Mouse (Mus musculus) midbrain, embryonic 12.5 days (tissue): ENCODE data around the gene Lhpp. TPM values are rescaled to one million over a fixed set of nuclear protein-coding genes. Genes with fewer than 3 reads are reported as not detected.
A peak's percentile ranks its signal among the peaks of the same experiment; 100 is the strongest.

Experiments
- ATAC-seq: fragments of 200-750 bp; cut with Nextera tagmentation; 2 replicates; pipeline ENCODE4 v1.8.0; 2017; ENCODE audit warnings: low read depth, moderate TSS enrichment, moderate library complexity; ENCODE audit not compliant: low FRiP score
- H3K27ac ChIP-seq: fragments of 300-500 bp; sonication (generic); replicated peaks from 2 replicates; pipeline ENCODE4 v1.5.1; 2016; ENCODE audit warnings: mild to moderate bottlenecking
- H3K27me3 ChIP-seq: fragments of 300-500 bp; sonication (generic); 2 replicates; pipeline ENCODE4 v1.6.1; 2016; ENCODE audit warnings: mild to moderate bottlenecking
- H3K36me3 ChIP-seq: fragments of 300-500 bp; sonication (generic); 2 replicates; pipeline ENCODE4 v1.6.1; 2016
- H3K4me1 ChIP-seq: fragments of 300-500 bp; sonication (generic); 2 replicates; pipeline ENCODE4 v1.6.1; 2016
- H3K4me2 ChIP-seq: fragments of 300-500 bp; sonication (generic); replicated peaks from 2 replicates; pipeline ENCODE4 v1.6.1; 2016; ENCODE audit warnings: mild to moderate bottlenecking, moderate library complexity
- H3K4me3 ChIP-seq: fragments of 300-500 bp; sonication (generic); 2 replicates; pipeline ENCODE4 v1.5.1; 2016; ENCODE audit warnings: mild to moderate bottlenecking
- H3K9ac ChIP-seq: fragments of 300-500 bp; sonication (generic); replicated peaks from 2 replicates; pipeline ENCODE4 v1.6.1; 2016; ENCODE audit warnings: mild to moderate bottlenecking, moderate library complexity
- H3K9me3 ChIP-seq: fragments of 300-500 bp; sonication (generic); 2 replicates; pipeline ENCODE4 v1.6.1; 2016; ENCODE audit warnings: mild to moderate bottlenecking
- WGBS: fragments of 180-500 bp; shearing (Covaris S2); methylation state at CpG from one replicate; pipeline ENCODE4 v1.1.7; 2016; 5-methylcytosine and 5-hydroxymethylcytosine counted together
- polyA plus RNA-seq: library from polyadenylated mRNA; unstranded; fragments of >200 nt; fragmentation: Nextera tagmentation; extraction: Ambion mirVana; gene quantifications from 2 replicates; pipeline ENCODE4 v1.2.1, GENCODE M21; 2016

The Lhpp gene
- polyA plus RNA-seq, 1 experiment from 2014 or later = 17.5 TPM

DNA sequence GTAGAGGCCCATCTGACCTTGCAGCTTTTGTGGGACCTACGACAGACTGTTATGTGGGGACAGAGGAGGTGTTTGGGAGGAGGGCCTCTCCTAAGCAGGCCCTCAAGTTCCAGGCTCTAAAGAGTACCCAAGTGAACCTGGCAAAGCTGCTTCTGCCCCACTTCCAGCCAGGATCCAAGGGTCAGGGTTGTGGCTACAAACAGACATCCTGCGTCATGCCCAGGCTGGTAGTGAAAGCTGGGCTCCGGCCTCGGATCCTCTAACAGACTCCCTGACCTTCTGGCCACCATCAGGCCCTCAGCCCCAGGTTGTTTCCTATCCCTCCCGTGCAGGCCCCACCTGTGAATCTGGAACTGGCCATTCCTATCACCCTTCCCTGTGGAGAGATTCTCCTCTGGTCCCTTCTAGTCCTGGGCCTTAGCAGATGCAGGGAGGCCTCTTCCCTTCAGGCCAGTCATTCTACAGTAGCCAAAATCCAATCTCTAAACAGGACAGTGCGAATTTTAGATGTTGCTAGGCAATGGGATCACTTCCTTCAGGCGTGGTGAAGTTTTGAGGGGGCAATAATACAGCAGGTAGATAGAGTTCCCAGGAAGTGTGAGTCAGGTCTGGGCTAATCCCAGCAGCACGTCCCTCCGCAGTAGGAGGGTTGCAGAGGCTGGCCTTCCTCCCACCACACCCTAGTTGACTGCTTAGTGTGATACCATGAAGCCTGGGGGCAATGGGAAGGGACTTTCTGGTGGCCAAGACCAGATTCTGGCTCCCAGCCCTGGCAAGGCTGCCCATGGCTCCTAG lies 93.3 kb downstream of the Lhpp start:
- no peaks in the 10 kb centered on the region for H3K36me3 ChIP-seq
- no peaks in the 10 kb centered on the region for H3K9me3 ChIP-seq
- no peaks in the 10 kb centered on the region for H3K4me1 ChIP-seq
- ATAC-seq = no peak
- no peak overlapping the region for H3K27ac ChIP-seq
- no peaks in the 10 kb centered on the region for H3K27me3 ChIP-seq
- H3K9ac ChIP-seq = no peak overlapping the region
- no peak overlapping the region for H3K4me3 ChIP-seq
- no peak overlapping the region for H3K4me2 ChIP-seq
- WGBS = 86% methylated on average over 9 of the region's 9 CpGs

DNA sequence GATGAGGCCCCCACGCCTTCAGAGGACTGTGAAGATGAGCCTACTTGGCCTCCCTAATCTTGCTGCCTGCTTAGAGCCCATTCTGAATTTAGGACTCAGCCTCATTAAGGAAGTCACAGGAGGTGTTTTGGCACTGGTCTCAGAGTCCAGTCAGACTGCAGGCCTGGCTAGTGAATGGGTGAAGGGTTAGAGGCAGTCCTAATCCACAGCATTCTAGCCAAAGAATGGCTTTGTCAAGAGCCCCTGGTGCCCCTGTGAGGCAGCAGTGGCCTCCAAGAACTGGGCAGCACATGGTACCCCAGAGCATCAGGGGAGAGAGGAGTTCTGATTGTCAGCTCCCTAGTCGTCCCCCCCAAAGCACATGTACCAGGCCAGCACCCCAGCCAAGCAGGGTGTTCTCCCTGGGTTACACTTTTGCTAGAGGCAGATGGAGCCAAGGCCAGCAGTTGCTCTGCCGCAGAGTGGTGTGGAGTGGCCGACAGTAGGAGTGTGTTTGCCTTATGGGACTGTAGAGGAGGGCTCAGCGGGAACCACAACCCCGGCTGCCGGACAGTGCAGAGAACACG lies 94.0 kb downstream of the Lhpp start:
- Histone ChIP-seq H3K4me2 (no peak overlapping the region), H3K9me3 (no peaks in the 10 kb centered on the region), H3K27me3 (no peaks in the 10 kb centered on the region), H3K9ac (no peak overlapping the region), H3K36me3 (no peaks in the 10 kb centered on the region), H3K4me1 (no peaks in the 10 kb centered on the region), H3K4me3 (no peak overlapping the region), H3K27ac (no peak overlapping the region)
- 87% methylated on average over 8 of the region's 8 CpGs for WGBS
- no peak for ATAC-seq

DNA sequence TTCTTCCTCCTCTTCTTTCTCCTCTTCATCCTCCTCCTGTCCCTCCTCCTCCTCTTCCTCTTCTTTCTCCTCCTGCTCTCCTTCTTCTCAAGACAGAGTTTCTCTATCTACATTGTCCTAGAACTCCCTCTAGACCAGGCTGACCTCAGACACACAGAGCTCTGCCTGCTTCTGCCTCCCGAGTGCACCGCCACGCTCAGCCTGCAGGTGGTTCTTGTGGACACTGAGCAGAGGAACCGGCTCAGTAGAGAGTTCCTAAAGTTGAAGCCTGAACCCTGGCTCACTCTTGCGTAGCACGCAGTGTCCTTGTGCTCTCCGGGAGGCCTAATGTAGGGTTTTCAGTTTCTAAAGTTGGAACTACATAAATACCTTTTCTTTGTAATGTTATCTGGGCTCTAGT lies 94.7 kb downstream of the Lhpp start:
- Histone ChIP-seq H3K36me3 (no peaks in the 10 kb centered on the region), H3K27ac (no peak overlapping the region), H3K4me3 (no peak overlapping the region), H3K9me3 (no peaks in the 10 kb centered on the region), H3K4me1 (no peaks in the 10 kb centered on the region), H3K4me2 (no peak overlapping the region), H3K27me3 (no peaks in the 10 kb centered on the region), H3K9ac (no peak overlapping the region)
- no peak for ATAC-seq
- 91% methylated on average over 7 of the region's 7 CpGs for WGBS

DNA sequence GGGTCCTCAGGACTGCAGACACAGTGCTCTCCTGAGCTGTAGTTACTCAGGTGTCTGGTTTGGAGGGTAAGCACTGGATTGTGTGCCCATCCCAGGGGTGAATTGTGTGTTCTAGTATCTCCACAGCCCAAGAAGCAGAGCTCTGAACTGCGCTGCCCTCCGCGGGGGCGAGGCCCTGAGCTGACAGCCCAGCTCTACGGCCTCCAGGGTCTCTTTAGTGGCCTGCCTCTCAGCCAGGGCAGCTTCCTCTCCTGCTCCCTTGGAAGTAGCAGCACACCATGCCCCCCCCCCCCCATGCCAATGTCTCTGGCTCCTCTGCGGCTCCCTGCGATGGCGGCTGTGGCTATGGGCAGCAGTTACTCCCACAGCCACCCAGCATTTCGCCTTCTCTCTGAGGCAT lies 101.1 kb downstream of the Lhpp start:
- H3K9ac ChIP-seq = no peak overlapping the region

DNA sequence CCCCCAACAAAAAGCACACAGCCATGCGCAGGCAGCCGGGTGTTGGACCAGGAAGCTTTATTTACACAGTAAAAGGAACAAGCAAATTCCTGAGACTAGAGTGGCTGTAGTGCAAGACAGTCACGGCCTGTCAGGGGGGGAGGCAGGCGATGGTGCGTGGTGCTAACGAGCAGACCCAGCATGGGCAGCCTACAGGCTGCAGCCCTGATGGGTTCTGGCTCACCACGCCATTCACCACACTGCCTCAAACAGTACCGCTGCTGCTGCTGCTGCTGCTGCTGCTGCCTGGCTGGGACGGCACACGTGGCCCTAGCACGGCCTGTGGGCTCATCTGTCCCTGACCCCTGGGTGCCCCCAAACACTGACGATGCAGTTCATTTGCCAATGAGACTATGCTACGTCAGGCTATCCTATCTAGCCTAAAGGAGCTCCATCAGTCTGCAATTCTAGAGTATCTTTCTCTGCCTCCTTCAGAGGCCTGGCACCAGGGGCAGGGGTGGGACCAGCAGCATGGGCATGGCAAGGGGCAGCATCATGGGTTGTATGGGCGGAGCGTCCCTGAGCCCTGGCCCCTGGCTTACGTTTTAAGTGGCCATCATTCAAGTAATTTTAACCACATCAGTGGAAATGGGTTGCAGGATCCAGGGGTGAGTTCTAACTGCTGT lies 101.7 kb downstream of the Lhpp start:
- Histone ChIP-seq H3K9ac (no peak overlapping the region), H3K9me3 (no peaks in the 10 kb centered on the region), H3K27me3 (no peaks in the 10 kb centered on the region), H3K4me3 (no peak overlapping the region), H3K27ac (peak overlapping the region; percentile 35; the same call in 1 of the 2 replicates), H3K36me3 (peaks cover 25% of the 10 kb centered on the region), H3K4me1 (peaks cover 31% of the 10 kb centered on the region), H3K4me2 (no peak overlapping the region)
- peak; percentile 47; the same call in 1 of the 2 replicates for ATAC-seq
- 49% methylated on average over 16 of the region's 16 CpGs for WGBS

More for the DNA sequence above, 101.1 kb downstream of the Lhpp start:
- no peak overlapping the region for H3K4me3 ChIP-seq
- H3K9me3 ChIP-seq = no peaks in the 10 kb centered on the region
- 77% methylated on average over 9 of the region's 9 CpGs for WGBS
- H3K4me1 ChIP-seq = peaks cover 31% of the 10 kb centered on the region
- H3K36me3 ChIP-seq = peaks cover 25% of the 10 kb centered on the region
- no peak overlapping the region for H3K4me2 ChIP-seq
- H3K27me3 ChIP-seq = no peaks in the 10 kb centered on the region
- no peak for ATAC-seq
- 0 out of 2 replicates have a peak overlapping the region, but pooled peaks have one; percentile 35 for H3K27ac ChIP-seq

DNA sequence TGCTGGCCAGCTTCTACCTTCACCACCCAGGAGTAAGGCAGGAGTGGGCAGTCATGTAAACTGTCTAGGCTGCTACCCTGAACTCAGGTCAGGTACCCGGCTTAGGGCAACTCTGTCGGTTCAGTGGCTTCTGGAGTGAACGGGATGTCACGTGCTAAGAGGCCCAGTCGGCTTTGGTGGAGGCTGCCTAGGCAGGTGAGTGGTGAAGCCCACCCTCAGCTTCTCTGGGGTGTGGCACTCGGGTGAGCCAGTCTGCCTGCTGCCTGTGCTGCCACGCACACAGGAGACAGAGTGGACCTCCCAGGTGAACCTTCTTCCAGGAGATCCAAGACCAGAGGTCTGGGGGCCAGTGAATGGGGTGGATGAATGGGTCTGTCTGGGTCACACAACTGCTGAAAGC lies 102.5 kb downstream of the Lhpp start:
- Histone ChIP-seq H3K27ac (no peak overlapping the region), H3K36me3 (peaks cover 25% of the 10 kb centered on the region), H3K4me1 (peaks cover 39% of the 10 kb centered on the region), H3K4me3 (no peak overlapping the region), H3K4me2 (no peak overlapping the region), H3K27me3 (no peaks in the 10 kb centered on the region), H3K9ac (no peak overlapping the region), H3K9me3 (no peaks in the 10 kb centered on the region)
- 79% methylated on average over 7 of the region's 7 CpGs for WGBS
- no peak for ATAC-seq

DNA sequence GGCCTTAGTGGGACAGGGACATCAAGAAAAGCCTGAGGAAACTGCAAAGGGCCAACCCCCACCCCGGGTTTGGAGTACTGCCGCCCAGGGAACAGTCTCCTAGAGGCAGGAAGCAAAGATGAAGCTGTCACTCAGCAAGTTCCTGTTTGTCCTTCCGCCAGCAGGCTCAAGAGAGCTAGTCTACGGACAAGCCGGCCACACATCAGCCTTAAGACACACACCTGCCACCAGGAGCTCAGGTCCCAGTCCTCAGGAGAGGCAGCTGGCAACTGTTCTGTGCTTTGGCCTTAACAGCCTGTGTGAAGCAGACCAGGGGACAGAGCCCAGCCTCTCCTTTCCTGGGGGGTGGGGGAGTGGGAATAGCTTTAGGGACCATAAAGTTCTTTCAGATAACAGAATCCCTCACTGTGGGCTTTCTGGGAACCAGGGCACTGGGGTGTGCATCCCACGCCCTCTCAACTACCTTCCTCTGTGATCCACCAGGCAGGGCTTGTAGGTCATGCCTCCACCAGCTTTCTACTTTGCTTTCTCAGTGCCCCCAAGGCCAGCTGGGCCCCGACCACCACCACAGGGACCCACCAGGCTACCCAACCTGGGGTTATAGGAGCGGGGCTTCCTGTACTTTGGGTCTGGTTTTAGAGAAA lies 103.2 kb downstream of the Lhpp start:
- Histone ChIP-seq H3K27me3 (no peaks in the 10 kb centered on the region), H3K36me3 (peaks cover 25% of the 10 kb centered on the region), H3K9ac (no peak overlapping the region), H3K4me1 (peaks cover 44% of the 10 kb centered on the region), H3K27ac (peak overlapping the region; percentile 35), H3K9me3 (no peaks in the 10 kb centered on the region), H3K4me2 (no peak overlapping the region), H3K4me3 (no peak overlapping the region)
- ATAC-seq = no peak
- WGBS = 78% methylated on average over 8 of the region's 8 CpGs

DNA sequence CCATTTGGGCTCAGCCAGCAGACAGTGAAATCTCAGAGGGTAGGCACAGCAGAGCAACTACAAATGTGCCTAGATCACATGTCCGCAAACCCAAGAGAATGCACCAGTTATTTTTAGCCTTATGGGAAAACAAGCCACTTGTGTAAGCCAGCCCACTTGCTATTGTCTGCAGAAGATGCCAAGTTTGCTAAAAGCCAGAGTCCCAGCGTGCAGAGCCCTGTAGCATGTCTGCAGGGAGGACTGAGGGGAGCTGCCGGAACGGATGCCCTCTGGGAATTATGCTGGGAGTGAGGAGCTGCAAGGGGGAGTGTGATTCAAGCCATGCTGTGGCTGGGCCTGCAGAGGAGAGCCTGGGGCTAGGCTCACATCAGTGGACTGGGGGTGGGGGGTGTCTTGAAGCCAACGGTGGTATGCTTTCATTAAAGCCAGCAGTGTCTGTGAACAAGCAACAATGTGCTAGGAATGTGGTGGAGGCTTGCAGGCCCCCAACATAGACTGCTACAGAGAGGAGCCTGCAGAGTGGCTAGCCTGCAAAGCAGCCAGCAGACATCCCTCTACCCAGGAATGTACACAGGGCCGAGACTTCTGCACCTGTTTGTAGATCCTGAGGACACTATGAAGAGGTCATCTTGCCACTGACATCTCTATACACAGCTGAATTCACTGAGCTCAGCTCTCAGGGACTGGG lies 103.9 kb downstream of the Lhpp start:
- Histone ChIP-seq H3K36me3 (peaks cover 25% of the 10 kb centered on the region), H3K27ac (peak overlapping the region; percentile 35), H3K4me1 (peaks cover 45% of the 10 kb centered on the region), H3K4me2 (no peak overlapping the region), H3K4me3 (no peak overlapping the region), H3K27me3 (no peaks in the 10 kb centered on the region), H3K9me3 (no peaks in the 10 kb centered on the region), H3K9ac (no peak overlapping the region; the same call in 1 of the 2 replicates)
- no peak for ATAC-seq
- 62% methylated on average over 6 of the region's 6 CpGs for WGBS

DNA sequence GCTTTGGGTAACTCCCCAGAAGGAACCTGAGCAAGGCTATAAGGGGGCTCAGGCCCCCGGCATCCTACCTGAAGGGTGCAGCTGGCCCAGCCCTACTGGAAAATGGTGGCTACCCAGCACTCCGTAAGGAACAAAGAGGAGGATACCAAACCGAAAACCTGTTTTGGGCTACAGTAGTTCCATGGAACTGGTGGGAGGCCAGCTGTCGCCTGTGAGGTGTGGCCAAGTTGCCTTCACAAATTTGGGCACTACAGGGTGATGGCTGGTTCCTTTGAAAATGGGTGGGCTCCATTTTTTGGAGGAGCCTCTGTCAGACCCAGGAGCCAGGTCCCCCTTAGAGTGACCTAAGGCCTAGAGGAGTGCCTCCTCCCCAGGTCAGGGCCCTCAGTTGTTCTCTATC lies 104.8 kb downstream of the Lhpp start:
- H3K27ac ChIP-seq = no peak overlapping the region

DNA sequence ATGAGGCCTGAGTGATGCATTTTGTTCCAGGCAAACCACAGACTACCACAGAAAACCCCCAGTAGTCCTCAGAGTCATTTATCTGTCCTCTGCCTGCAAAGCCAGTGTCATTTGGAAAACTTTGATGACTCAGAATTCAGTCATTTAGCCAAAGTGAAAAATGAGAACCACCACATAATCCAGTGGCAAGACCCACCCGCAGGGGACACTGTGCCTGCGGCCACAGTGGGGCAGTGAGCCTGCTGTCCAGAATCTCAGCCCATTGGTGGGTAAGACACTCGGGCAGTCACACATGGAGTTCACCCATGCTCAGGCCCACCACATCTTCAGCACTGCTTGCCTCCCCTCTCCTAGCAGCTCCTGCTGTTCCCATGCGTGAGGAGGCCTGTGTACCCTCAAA lies 109.1 kb downstream of the Lhpp start:
- H3K4me3 ChIP-seq = no peak overlapping the region
- peaks cover 13% of the 10 kb centered on the region for H3K36me3 ChIP-seq
- no peak overlapping the region for H3K9ac ChIP-seq
- H3K27me3 ChIP-seq = no peaks in the 10 kb centered on the region
- H3K4me2 ChIP-seq = no peak overlapping the region
- WGBS = 87% methylated on average over 4 of the region's 4 CpGs
- H3K4me1 ChIP-seq = peaks cover 41% of the 10 kb centered on the region
- ATAC-seq = no peak
- no peak overlapping the region for H3K27ac ChIP-seq
- no peaks in the 10 kb centered on the region for H3K9me3 ChIP-seq

More for the DNA sequence above, 104.8 kb downstream of the Lhpp start:
- WGBS = 96% methylated on average over 4 of the region's 4 CpGs
- H3K36me3 ChIP-seq = peaks cover 25% of the 10 kb centered on the region
- no peak overlapping the region for H3K4me2 ChIP-seq
- no peaks in the 10 kb centered on the region for H3K9me3 ChIP-seq
- H3K9ac ChIP-seq = no peak overlapping the region
- no peak for ATAC-seq
- no peak overlapping the region for H3K4me3 ChIP-seq
- no peaks in the 10 kb centered on the region for H3K27me3 ChIP-seq
- peaks cover 47% of the 10 kb centered on the region for H3K4me1 ChIP-seq

DNA sequence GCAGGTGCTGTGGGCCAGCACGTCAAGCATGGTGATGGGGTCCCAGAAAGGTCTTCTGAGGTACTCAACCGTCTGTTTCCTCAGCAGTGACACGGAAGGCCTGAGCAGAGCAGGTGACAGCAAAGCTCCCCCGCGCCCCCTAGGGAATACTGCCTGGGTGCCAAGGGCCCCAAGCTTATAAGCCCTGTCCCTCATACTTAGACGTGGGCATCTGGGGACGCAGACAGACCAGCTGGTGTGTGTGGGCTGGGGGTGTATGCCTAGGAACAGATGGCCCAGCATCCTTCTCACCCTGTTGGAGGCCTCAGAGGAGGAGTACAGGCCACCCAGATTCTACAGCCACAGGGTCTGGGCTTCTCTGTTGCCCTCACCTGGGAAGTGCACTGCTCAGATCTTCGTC lies 110.1 kb downstream of the Lhpp start:
- Histone ChIP-seq H3K9ac (no peak overlapping the region), H3K4me1 (peaks cover 35% of the 10 kb centered on the region), H3K27ac (no peak overlapping the region), H3K27me3 (no peaks in the 10 kb centered on the region), H3K36me3 (peaks cover 3% of the 10 kb centered on the region; the same call in 1 of the 2 replicates), H3K9me3 (no peaks in the 10 kb centered on the region), H3K4me2 (no peak overlapping the region), H3K4me3 (no peak overlapping the region)
- WGBS = 70% methylated on average over 8 of the region's 8 CpGs
- peak; percentile 19; the same call in 1 of the 2 replicates for ATAC-seq
